Mouse (Mus musculus) midbrain, embryonic 11.5 days (tissue): Measurements from ENCODE around the gene Schip1. TPM values are rescaled to one million over a fixed set of nuclear protein-coding genes. Genes with fewer than 3 reads are reported as not detected.

Source experiments
- ATAC-seq: fragments of 200-750 bp; cut with Nextera tagmentation; 2 replicates; pipeline ENCODE4 v1.8.0; 2017; ENCODE audit warnings: moderate TSS enrichment, moderate library complexity; ENCODE audit not compliant: low FRiP score
- DNase-seq: peaks from one replicate; pipeline ENCODE4 v3.0.0; 2015; ENCODE audit warnings: low spot score; ENCODE audit errors: missing footprints
- H3K27ac ChIP-seq: fragments of 300-500 bp; sonication (generic); 2 replicates; pipeline ENCODE4 v1.5.1; 2014; ENCODE audit warnings: low read depth, low read length
- H3K27me3 ChIP-seq: fragments of 300-500 bp; sonication (generic); 2 replicates; pipeline ENCODE4 v1.6.1; 2014; ENCODE audit warnings: mild to moderate bottlenecking, low read length, moderate library complexity, mixed read lengths; ENCODE audit not compliant: control insufficient read depth, insufficient read depth
- H3K36me3 ChIP-seq: fragments of 300-500 bp; sonication (generic); 2 replicates; pipeline ENCODE4 v1.6.1; 2014; ENCODE audit warnings: mild to moderate bottlenecking, low read length, moderate library complexity, mixed read lengths; ENCODE audit not compliant: control insufficient read depth, insufficient read depth
- H3K4me1 ChIP-seq: fragments of 300-500 bp; sonication (generic); 2 replicates; pipeline ENCODE4 v1.6.1; 2014; ENCODE audit warnings: low read length; ENCODE audit not compliant: control insufficient read depth, insufficient read depth
- H3K4me2 ChIP-seq: fragments of 300-500 bp; sonication (generic); 2 replicates; pipeline ENCODE4 v1.6.1; 2014; ENCODE audit warnings: mild to moderate bottlenecking, moderate library complexity
- H3K4me3 ChIP-seq: fragments of 300-500 bp; sonication (generic); 2 replicates; pipeline ENCODE4 v1.5.1; 2014; ENCODE audit warnings: low read depth, low read length
- H3K9ac ChIP-seq: fragments of 300-500 bp; sonication (generic); 2 replicates; pipeline ENCODE4 v1.6.1; 2014; ENCODE audit warnings: low read length
- H3K9me3 ChIP-seq: fragments of 300-500 bp; sonication (generic); 2 replicates; pipeline ENCODE4 v1.6.1; 2016; ENCODE audit warnings: low read length; ENCODE audit not compliant: control insufficient read depth
- WGBS: fragments of 180-500 bp; shearing (Covaris S2); extraction: QIAGEN DNeasy Blood & Tissue Kit; methylation state at CpG from one replicate; pipeline ENCODE4 v1.1.7; 2014; 5-methylcytosine and 5-hydroxymethylcytosine counted together
- polyA plus RNA-seq: library from polyadenylated mRNA; unstranded; fragments of >200 nt; fragmentation: Nextera tagmentation; extraction: Ambion mirVana; gene quantifications from 2 replicates; pipeline ENCODE4 v1.2.1, GENCODE M21; 2014

Schip1 gene
- polyA plus RNA-seq, 1 experiment from 2014 or later: 83.1 TPM

- no peak overlapping the region for H3K9ac ChIP-seq
- H3K4me1 ChIP-seq: peaks cover 6% of the 10 kb centered on the region
- no peaks in the 10 kb centered on the region for H3K27me3 ChIP-seq
- H3K4me3 ChIP-seq: no peak overlapping the region
- no peak overlapping the region for H3K4me2 ChIP-seq
- no peaks in the 10 kb centered on the region for H3K9me3 ChIP-seq
- ATAC-seq: no peak
- no peak for DNase-seq
- H3K36me3 ChIP-seq: no peaks in the 10 kb centered on the region
- H3K27ac ChIP-seq: no peak overlapping the region
- 87% methylated on average over 4 of the region's 4 CpGs for WGBS
These were observed 505.7 kb downstream of the Schip1 start for GRCm38 (mm10) chr3:68570319-68570718.

- DNase-seq (peak; percentile 98), ATAC-seq (peak; percentile 96)
- Histone ChIP-seq H3K4me2 (peak overlapping the region; percentile 66), H3K4me3 (peak overlapping the region; percentile 44), H3K36me3 (no peaks in the 10 kb centered on the region), H3K9me3 (no peaks in the 10 kb centered on the region), H3K27ac (peak overlapping the region; percentile 95), H3K27me3 (no peaks in the 10 kb centered on the region), H3K9ac (peak overlapping the region; percentile 78), H3K4me1 (peaks cover 20% of the 10 kb centered on the region)
- 8% methylated on average over 28 of the region's 28 CpGs for WGBS
These were observed 507.9 kb downstream of the Schip1 start for GRCm38 (mm10) chr3:68572249-68573225.

- no peak for DNase-seq
- Histone ChIP-seq H3K27ac (no peak overlapping the region), H3K27me3 (no peaks in the 10 kb centered on the region), H3K4me1 (peaks cover 20% of the 10 kb centered on the region), H3K9me3 (no peaks in the 10 kb centered on the region), H3K36me3 (no peaks in the 10 kb centered on the region), H3K4me3 (peak overlapping the region; percentile 44), H3K9ac (peak overlapping the region; percentile 49), H3K4me2 (peak overlapping the region; percentile 66)
- WGBS: 72% methylated on average over 3 of the region's 3 CpGs
- no peak for ATAC-seq
These were observed 508.6 kb downstream of the Schip1 start for GRCm38 (mm10) chr3:68573226-68573624.

- H3K27me3 ChIP-seq: no peaks in the 10 kb centered on the region
- no peaks in the 10 kb centered on the region for H3K9me3 ChIP-seq
- peak overlapping the region; percentile 49; the same call in 1 of the 2 replicates for H3K9ac ChIP-seq
- WGBS: 56% methylated on average over 6 of the region's 8 CpGs
- H3K36me3 ChIP-seq: no peaks in the 10 kb centered on the region
- no peak overlapping the region for H3K27ac ChIP-seq
- peak overlapping the region; percentile 66 for H3K4me2 ChIP-seq
- H3K4me1 ChIP-seq: peaks cover 20% of the 10 kb centered on the region
- ATAC-seq (no peak), DNase-seq (no peak)
- H3K4me3 ChIP-seq: peak overlapping the region; percentile 44
These were observed 509.5 kb downstream of the Schip1 start for GRCm38 (mm10) chr3:68574097-68574496.

- peak overlapping the region; percentile 44; the same call in 1 of the 2 replicates for H3K4me3 ChIP-seq
- no peaks in the 10 kb centered on the region for H3K27me3 ChIP-seq
- no peak overlapping the region for H3K27ac ChIP-seq
- no peaks in the 10 kb centered on the region for H3K9me3 ChIP-seq
- ATAC-seq: no peak
- H3K9ac ChIP-seq: no peak overlapping the region
- 66% methylated on average over 8 of the region's 8 CpGs for WGBS
- H3K4me2 ChIP-seq: peak overlapping the region; percentile 66
- no peak for DNase-seq
- peaks cover 20% of the 10 kb centered on the region for H3K4me1 ChIP-seq
- H3K36me3 ChIP-seq: no peaks in the 10 kb centered on the region
These were observed 510.0 kb downstream of the Schip1 start for GRCm38 (mm10) chr3:68574565-68574964.

- Histone ChIP-seq H3K4me1 (peaks cover 20% of the 10 kb centered on the region), H3K36me3 (no peaks in the 10 kb centered on the region), H3K27me3 (no peaks in the 10 kb centered on the region), H3K27ac (no peak overlapping the region), H3K9me3 (no peaks in the 10 kb centered on the region), H3K4me3 (no peak overlapping the region), H3K4me2 (0 out of 2 replicates have a peak overlapping the region, but pooled peaks have one; percentile 4), H3K9ac (no peak overlapping the region)
- DNase-seq (no peak), ATAC-seq (no peak)
- 78% methylated on average over 10 of the region's 10 CpGs for WGBS
These were observed 511.2 kb downstream of the Schip1 start for GRCm38 (mm10) chr3:68575636-68576340.

- Histone ChIP-seq H3K4me2 (no peak overlapping the region), H3K27ac (no peak overlapping the region), H3K4me1 (peaks cover 20% of the 10 kb centered on the region), H3K4me3 (no peak overlapping the region), H3K27me3 (no peaks in the 10 kb centered on the region), H3K36me3 (no peaks in the 10 kb centered on the region), H3K9me3 (no peaks in the 10 kb centered on the region), H3K9ac (0 out of 2 replicates have a peak overlapping the region, but pooled peaks have one; percentile 16)
- ATAC-seq (no peak), DNase-seq (no peak)
- WGBS: 23% methylated on average over 7 of the region's 7 CpGs
These were observed 511.8 kb downstream of the Schip1 start for GRCm38 (mm10) chr3:68576431-68576830.

GRCm38 (mm10) chr3:68576948-68577347 is 512.3 kb downstream of the Schip1 start:
- WGBS: 65% methylated on average over 5 of the region's 5 CpGs
- ATAC-seq (no peak), DNase-seq (no peak)
- H3K9ac ChIP-seq: 0 out of 2 replicates have a peak overlapping the region, but pooled peaks have one; percentile 16
- H3K4me1 ChIP-seq: peaks cover 20% of the 10 kb centered on the region
- H3K4me2 ChIP-seq: no peak overlapping the region
- H3K4me3 ChIP-seq: no peak overlapping the region
- no peaks in the 10 kb centered on the region for H3K9me3 ChIP-seq
- H3K27me3 ChIP-seq: no peaks in the 10 kb centered on the region
- no peak overlapping the region; the same call in 1 of the 2 replicates for H3K27ac ChIP-seq
- H3K36me3 ChIP-seq: no peaks in the 10 kb centered on the region

GRCm38 (mm10) chr3:68581591-68581990 is 517.0 kb downstream of the Schip1 start:
- H3K27me3 ChIP-seq: no peaks in the 10 kb centered on the region
- H3K36me3 ChIP-seq: no peaks in the 10 kb centered on the region
- DNase-seq: no peak
- H3K27ac ChIP-seq: no peak overlapping the region
- H3K9ac ChIP-seq: no peak overlapping the region
- H3K4me1 ChIP-seq: peaks cover 34% of the 10 kb centered on the region
- H3K4me3 ChIP-seq: no peak overlapping the region
- WGBS: 72% methylated on average over 13 of the region's 13 CpGs
- no peak for ATAC-seq
- no peaks in the 10 kb centered on the region for H3K9me3 ChIP-seq
- no peak overlapping the region for H3K4me2 ChIP-seq
